Mouse (Mus musculus) left cerebral cortex, adult 11 months (tissue): ENCODE measurements at regions not wholly inside any gene's neighbourhood (a gene's known extent, or its start where the extent isn't known, plus 50 kb on each side); places are given as distances from the start of the nearest gene placed in this dataset.
A peak's percentile ranks its signal among the peaks of the same experiment; 100 is the strongest.

Experiments used
- DNase-seq: peaks from one replicate; pipeline ENCODE4 v3.0.0; 2022; ENCODE audit warnings: low spot score

DNA sequence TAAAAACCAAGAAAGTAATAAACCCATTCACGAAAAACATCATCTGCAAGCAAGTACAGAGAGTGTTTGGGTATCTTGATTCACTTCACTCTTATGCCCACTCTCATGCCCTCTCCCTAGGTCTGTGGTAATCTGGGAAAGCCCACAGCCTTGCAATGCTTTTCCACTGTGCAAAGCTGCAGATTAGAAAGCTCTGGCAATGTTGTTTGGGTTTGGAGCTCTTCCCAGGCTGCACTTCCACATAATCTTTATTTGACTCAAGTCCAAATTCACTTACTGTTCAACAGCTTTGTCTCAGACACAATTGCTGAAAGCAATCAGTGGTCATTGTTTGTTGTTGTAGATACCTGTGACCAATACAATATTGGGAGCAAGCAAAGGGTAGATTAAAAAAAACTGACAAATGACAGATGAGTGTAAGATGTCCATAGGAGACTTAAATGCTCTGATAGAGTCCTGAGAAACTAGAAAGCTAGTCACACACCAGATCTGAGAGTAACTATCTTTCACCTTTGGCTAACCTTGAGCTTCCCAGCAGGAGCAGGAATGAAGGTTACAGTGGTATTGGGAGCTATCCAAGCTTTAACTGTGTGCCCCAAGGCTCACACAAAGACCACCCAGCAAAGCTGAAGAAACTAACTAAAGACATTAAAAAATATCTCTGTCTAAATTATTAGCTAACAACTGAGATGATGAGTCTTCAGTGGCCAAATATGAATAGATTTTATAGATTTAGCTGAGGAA lies 325.7 kb upstream of the Klf12 start:
- no peak for DNase-seq

DNA sequence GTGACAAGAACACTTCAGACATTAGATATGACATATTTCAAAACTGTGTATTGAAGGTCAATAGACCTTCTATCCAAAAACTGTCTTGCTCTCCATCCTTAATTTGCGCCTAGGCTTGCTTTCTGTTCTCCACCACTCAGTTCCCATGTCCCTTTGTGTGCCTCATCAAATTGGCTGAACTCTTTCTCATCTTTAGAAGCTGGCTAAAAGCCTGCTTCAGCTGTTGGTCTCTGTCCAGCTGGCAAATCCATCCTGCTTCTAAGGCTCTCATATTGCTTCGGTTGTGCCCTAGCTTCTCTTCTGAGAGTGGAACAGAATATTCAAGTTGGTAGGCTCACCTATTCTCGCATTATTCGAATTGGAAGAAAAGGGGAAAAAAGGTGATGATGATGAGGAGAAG lies 322.6 kb upstream of the Klf12 start:
- no peak for DNase-seq

DNA sequence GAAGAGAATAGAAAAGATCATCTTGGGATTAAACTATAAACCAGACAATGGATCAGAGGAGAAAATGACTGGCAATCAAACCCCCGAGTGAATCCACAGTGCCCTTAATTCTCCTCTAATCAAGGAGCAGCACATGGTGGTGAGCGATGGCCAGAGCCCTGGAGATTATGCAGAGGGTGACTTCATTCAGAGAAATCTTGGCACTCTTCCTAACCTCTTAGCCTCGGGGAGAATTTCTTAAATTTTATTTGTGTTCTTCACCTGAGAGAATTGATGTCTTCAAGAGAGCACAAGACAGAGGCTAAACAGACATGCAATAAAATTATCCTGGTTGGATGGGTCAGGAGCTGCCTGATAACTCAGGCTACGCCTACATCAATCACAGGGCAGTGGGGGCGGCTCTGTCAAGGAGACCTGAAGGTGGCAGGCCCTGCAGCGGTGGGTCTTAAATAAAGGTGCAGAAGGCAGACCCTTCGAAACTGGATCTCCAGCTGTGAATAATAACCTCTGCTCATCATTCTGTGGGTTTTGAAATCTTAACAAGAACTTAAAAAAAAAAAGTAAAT lies 316.5 kb upstream of the Klf12 start:
- DNase-seq: no peak

DNA sequence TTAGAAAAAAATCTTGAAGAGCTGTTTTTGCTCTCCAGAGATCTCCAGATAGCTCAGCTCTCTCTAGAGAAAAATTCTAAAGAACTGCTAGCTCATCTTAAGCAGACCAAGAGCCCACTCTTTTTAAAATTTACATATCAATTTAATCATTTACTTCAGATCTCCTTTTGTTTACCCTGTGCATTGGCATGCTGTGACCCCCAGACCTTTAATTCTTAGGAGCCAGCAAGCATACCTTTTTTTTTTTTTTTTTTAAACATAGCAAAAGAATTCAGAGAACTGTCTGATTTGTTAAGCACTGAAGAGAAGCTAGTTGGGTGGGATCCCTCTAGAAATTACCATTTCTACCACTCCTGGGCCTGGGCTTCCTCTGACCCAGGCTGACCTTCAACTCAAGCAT lies 285.5 kb upstream of the Klf12 start:
- no peak for DNase-seq

DNA sequence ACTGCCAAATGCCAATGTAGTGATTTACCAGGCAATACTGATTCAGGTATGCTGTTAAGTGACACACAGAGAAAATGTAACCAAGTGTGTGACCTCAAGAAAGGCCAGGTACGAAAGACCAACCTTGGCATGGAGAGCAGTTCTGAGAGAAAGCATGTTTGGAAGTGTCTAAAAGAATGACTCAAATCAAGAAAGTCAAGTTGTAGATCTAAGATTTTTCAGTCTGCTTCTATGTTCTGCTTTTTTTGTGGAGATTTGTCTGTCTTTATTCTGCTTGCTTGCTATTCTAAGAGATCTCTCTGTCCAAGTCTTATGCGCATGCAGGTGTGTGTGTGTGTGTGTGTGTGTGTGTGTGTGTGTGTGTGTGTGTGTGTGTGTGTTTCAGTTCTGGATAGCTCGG lies 277.4 kb upstream of the Klf12 start:
- DNase-seq: no peak

DNA sequence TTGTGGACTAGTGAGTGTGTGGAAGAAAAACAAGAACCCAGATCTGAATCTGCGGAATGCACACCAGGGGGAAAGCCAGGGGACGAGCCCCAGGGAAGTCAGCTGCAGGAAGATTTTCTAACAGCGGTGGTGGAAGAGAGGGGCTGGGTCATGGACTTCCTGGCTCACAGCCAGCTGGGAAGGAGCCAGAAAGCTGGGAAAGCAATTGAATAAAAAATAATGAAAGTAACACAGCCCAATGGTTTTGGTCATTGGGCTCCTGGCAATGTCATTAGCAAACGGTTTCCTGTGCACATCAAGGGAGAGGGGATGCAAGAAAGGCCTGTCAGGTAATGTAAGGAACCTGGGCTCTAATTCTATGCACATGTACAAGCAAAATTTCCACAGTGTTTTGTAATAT lies 273.9 kb upstream of the Klf12 start:
- no peak for DNase-seq

DNA sequence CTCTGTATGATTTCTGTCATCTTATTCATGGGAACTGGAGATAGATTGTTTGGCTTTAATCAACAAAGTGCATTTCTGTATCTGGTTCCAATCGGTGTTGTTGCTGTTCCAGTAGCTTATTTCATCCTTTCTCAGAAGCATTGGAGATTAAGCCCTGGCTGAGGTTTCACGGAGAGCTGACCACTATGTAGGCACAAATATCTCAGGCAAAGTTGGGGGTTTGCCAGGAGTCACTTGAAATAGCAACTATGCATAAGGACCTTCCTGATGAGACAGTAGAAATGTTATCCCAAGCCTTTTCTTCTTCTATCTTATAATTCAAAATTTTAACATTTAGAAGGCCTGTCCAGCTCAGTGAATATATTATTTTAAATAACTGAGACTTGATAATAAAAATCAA lies 268.0 kb upstream of the Klf12 start:
- DNase-seq: no peak

DNA sequence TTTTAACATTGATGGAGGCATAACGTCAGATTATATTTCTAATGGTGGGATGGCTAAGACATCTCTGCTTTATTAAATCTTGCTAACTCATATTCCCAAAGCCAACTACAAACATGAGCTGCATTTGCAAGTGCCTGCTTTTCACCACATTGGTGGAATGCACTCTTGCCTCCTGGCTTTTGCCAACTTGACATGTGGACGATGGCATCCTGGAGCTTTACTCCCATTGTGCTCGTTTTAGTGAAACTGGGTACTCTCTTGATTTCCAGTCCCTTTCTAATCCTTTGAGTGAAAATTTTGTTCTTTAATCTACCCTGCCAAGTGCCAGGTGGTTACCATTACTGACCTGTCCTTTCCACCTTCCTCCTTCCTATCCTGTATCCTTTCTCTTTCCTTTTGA lies 265.8 kb upstream of the Klf12 start:
- no peak for DNase-seq

DNA sequence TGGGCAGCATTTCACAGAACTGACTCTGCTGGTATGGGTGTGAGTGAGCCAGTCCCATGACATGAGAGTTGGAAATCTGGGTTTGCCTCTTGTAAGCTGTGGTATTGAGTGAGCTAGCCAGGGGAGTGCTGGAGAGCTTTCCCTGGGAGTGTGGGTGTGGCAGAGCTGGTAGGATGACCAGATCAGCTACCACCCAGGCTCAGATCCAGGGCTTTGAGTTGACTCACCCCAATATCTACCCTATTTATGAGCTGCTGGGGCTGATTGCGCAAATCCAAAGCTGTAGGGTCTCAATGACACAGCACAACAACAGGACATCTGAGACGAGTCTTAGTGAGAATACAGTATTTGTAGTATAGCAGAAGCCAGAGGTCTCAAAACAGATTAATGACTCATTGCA lies 245.7 kb upstream of the Klf12 start:
- no peak for DNase-seq

DNA sequence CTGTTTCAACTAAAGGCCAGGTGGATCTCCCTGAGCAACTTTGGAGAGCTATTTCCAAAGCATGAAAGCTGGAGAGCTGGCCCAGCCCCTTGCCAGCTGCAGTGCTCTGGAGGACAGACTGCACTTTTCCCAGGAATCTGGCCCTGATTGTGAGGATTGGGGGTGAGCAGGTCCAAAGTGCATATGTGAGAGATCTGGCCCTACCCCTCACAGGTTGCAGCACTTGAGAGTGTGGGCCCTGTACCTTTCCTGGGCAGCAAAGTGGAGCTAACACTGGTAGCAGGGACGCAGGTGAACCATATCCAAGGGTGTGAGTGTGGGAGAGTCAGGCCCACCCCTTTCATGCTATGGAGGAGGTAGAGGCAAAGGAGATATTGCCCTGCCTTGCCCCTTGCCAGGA lies 245.3 kb upstream of the Klf12 start:
- DNase-seq: no peak

DNA sequence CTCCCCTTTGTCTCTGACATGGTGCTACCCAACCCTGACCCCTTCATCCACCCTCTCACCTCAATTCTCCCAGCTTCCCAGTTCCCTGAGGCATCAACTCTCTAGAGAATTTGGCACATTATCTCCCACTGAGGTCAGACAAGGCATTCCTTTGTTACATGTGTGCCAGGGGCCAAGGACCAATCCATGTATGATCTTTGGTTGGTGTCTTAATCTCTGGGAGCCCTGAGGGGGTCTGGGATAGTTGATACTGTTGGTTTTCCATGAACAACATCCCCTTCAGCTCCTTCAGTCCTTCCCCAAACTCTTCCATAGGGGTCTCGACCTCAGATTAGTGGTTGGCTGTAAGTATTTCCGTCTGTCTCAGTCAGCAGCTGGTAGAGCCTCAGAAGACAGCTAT lies 224.9 kb upstream of the Klf12 start:
- DNase-seq: no peak

DNA sequence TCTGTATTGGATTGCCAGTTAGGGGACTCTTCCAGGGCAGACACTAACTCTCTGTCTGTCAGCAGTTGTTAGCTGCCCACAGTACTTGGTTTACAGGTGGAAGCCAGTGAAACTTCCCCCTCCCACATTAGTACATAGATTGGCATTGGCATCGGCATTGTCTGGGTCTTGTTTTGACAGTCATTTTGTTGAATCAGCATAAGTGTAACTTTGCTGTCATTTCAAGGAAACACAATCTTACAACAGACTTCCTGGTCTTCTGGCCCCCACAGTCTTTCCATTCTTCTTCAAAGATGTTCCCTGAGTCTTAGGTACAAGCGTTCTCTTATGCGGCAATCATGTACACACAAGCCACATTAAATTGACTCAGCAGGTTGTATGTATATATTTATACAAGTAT lies 223.6 kb upstream of the Klf12 start:
- no peak for DNase-seq

DNA sequence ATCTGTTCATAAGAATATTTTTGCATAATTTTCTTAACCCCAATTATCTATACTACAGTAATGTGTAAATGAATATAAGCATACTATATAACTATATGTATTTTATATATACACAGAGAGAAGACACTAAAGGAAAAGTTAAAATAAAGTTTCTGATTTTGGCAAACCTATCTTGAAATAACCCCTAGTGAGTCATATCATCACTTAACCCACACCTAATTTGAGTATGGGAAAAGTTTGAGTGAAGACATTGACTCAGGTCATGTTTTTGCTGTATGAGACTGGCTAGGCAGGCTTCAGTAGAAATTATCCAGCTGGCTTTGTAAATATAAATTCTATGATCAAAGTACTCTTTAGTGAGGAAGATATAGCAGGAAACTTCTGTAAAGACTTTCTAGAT lies 223.1 kb upstream of the Klf12 start:
- no peak for DNase-seq

DNA sequence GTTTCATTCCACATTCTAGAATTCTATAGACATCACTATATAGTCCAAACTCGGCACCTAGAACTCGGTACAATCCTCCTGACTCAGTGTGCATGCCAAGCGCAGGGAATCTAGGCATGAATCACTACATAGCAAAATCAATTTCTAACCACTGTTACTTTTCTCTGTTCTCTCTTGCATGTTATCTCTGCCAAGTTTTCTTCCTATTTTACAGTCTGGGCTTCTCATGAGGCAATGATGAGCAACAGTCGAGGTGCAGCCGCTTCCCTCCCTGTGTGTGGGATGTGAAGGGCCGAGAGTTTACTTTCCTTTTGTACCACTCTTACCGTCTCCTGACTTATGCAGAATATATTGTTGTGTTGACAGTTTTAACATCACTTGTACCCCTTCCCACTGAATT lies 204.4 kb upstream of the Klf12 start:
- DNase-seq: no peak

DNA sequence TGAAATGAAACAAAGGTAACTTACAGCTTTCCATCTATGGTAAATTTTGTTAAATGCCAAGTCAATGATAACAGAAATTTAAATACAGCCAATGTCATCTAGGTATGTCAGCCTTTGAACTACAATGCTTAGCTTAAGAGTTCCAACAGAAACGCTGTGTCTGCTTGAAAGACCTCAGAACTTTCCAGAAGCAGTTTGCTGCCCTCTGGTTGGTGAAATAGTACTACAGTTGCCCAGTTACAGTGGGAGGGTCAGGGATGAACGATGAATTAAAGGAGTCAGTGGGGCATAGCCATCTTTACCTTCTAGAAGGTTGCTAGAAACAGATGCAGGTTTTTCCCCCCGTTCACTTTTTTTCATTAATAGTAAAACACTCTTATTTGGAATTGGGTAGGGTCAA lies 201.0 kb upstream of the Klf12 start:
- no peak for DNase-seq

DNA sequence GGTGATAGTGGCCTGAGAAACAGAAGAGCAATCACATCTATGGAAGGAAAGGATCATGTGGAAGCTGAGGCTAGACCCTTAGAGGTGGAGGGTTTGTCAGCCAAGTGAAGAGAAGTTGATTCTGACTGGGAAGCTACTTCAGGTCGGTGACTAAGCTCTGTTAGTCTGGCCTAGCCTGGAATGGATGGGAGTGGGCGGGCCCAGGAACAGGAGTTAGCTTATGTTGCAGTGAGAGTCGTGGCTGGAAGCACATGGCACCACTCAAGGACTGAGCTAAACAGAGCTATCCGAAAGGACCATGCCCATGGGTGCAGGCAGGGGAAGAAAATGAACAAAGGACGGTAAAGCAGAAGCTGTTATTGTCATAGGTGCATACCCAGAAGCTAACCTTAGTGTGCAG lies 199.6 kb upstream of the Klf12 start:
- no peak for DNase-seq

DNA sequence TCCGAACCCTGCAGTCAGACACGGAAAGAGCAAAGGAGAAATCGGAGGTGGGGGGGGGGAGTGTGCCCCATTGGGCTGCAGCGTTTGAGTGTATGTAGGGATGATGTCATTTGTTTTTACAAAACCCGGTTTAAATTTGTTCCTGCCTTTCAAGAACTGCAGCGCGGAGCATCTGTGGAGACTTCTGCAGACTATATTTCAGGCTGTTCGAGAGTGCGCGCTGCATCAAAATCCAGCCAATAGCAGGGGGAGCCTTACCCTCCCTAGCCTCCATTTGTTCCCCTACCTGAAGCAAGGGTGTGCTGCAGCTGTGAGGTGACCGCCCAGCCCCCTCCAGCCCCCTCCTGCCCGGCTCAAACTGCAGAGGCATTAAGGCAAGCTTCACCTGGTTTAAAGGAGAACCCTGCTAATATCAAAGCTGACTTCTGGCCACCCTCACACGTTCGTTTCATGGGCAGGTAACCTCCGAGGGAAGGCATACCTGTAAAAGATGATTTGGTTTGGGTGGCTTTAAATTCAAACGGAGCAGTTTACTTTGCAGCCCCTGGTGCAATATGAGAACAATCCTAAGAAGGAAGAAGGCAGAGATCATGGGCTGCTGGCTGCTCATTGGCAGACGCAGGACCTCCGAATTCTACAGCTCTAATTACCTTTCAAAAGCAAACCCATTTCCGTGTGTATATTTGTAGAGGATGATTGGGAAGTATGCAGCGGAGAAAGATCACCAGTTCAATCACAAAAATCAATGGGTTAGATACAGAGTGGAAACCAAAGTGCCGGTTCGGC lies 193.3 kb upstream of the Klf12 start:
- peak; percentile 37 for DNase-seq

DNA sequence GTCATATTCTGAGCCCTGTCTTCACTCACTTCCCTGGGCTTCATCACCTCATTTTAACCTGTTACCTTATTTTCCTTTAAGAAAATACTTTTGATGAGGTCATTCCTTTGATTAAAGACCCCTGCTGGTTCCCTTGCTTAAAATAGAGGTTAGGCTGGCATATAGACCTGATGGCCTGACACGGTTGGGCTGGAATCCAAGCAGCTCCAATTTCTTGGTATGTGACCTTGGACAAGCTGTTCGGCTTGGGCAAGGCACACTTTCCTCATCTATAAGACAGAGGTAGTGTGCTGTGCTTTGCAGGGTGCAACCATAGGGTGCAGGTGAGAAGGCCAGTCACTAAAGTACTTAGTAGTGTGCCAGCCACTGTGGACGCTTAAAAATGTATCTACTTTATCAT lies 183.8 kb upstream of the Klf12 start:
- DNase-seq: no peak

DNA sequence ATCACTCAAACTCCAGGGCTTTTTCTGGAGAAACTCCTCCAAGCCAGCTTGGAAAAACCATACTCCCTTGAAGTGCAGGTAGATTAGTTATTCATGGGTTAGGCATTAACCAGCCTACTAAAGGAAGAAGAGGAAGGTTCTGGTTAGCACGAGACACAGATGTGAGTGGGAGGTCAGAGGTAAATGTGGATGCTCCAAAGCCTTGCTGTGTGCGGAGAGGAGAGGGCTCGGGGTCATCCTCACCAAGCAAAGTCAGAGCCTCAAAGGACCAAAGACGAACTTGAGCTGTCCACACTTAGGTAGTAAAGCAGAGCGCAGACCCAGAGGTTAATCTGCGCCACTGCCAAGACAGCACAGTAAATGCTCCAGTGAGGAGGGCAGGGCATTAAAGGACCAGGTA lies 177.8 kb upstream of the Klf12 start:
- no peak for DNase-seq

DNA sequence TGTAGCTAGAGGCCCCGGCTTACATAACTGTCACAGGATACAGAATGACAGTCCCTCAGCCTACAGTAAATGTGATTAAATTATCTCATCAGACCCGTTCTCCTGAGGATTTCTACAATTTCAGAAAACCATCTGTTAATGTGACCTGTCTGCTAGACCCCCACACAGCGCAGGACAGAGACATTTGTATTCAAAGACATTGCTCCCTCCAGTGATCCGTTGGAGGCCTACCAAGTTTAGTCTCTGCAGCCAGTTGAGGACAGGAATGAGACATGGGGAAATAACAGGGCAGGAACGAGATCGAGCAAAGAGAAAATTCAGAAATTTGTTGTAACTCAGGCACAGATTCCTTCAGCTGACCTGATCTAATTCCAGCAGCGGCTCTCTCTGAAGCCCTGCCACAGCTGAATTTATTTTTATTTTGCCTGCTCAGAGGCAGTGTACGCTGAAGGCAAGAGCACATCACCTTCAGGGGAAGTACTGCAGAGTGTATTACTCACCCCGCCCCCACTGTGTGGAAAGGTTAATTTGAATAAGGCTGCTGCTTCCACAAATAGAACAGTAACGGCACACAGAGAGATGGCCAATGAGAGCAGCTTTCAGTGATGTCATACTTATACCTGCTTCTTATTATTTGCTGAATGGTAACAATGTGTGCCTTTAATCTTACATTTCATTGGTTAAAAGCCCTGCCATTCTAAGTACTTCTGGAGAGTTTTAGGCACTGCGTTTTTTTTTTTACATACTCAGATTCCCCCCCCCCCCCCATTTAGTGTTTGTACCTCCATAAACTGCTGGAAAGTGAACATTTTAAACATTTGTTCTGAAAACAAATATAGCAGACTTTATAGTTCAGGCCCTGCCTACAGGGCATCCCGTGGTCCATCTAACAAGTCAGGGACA lies 176.9 kb upstream of the Klf12 start:
- DNase-seq: peak; percentile 84

DNA sequence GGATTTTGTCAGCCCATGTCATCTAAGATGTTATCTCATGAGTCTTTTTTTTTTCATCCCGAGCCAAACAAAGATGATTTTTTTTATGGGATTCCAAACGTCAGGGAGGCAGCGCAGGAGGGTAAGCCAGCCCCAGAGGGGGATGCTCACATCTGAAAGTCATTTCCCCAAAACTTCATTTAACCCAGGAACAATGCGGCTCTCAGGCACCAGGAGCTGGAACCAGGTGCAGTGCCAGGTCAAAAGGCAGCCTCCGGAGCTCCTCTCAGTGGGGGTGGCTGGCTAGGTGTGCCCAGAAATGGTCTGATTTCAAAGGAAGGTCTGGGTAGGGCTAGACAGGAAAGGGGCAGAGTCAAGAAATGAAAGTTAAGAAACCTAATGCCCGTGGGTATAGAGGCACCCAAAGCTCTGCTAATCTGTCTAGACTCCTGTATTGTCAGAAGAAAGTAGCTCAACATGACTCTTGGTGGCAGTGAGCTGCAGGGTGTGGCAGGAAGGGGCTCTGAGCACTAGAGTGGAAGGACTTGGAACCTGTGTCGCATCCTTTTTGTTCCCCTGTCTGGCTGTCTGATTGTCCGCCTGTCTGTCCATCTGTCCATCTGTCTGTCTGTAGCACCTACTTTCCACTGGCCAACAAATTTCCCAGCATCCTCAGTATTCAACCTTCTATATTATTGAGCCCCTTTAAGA lies 175.3 kb upstream of the Klf12 start:
- DNase-seq: no peak
